Mouse (Mus musculus): ENCODE measurements around the gene Ptges2. TPM values are rescaled to one million over a fixed set of nuclear protein-coding genes. Genes with fewer than 3 reads are reported as not detected.

Ptges2 gene
- polyA plus RNA-seq, 2 experiments: 11.4 to 11.6 TPM

- no peak for TF ChIP-seq EP300 (IDR thresholded peaks at IDR 0.05; ENCODE audit: low read depth)
- no peak for TF ChIP-seq CTCF (IDR thresholded peaks at IDR 0.05; ENCODE audit: low read depth)
- no peaks in the 10 kb centered on the region for H3K36me3 ChIP-seq (replicated peaks; ENCODE audit: control insufficient read depth, insufficient read depth, low read depth)
- no peak for DNase-seq (ENCODE audit: low read depth in 3 of 3, low spot score in 3 of 3)
- WGBS (ENCODE audit: insufficient replicate concordance): 12% methylated on average over 2 of the region's 2 CpGs
- no peak overlapping the region for H3K4me3 ChIP-seq (ENCODE audit: insufficient read depth in 1 of 2, low read depth in 2 of 2, low read length in 2 of 2)
- H3K4me1 ChIP-seq (replicated peaks; ENCODE audit: control insufficient read depth in 2 of 2, insufficient read depth in 2 of 2, low read length in 1 of 2): peaks cover 0 to 20% of the 10 kb centered on the region in 2 experiments; a peak in 3 of 4 replicates
- H3K27ac ChIP-seq: no peak overlapping the region
- no peaks in the 10 kb centered on the region for H3K27me3 ChIP-seq (ENCODE audit: control insufficient read depth, insufficient read depth, low read length)
- no peak overlapping the region for H3K4me2 ChIP-seq (ENCODE audit: low read depth)
- no peak for ATAC-seq (ENCODE audit: insufficient read depth)
- no peaks in the 10 kb centered on the region for H3K9me3 ChIP-seq (ENCODE audit: control insufficient read depth, low read length)
- no peak overlapping the region for H3K9ac ChIP-seq (replicated peaks)
Observed at GRCm38 (mm10) chr2:32437612-32438166, 42.0 kb downstream of the Ptges2 start.

GRCm38 (mm10) chr2:32438733-32439132 is 43.0 kb downstream of the Ptges2 start:
- Histone ChIP-seq H3K27me3 (ENCODE audit: control insufficient read depth, insufficient read depth, low read length) (no peaks in the 10 kb centered on the region), H3K4me3 (ENCODE audit: insufficient read depth in 1 of 2, low read depth in 2 of 2, low read length in 2 of 2) (no peak overlapping the region), H3K4me1 (replicated peaks; ENCODE audit: control insufficient read depth in 2 of 2, insufficient read depth in 2 of 2, low read length in 1 of 2) (peaks cover 0 to 27% of the 10 kb centered on the region in 2 experiments), H3K9me3 (ENCODE audit: control insufficient read depth, low read length) (no peaks in the 10 kb centered on the region), H3K9ac (replicated peaks) (no peak overlapping the region), H3K36me3 (replicated peaks; ENCODE audit: control insufficient read depth, insufficient read depth, low read depth) (no peaks in the 10 kb centered on the region), H3K4me2 (ENCODE audit: low read depth) (no peak overlapping the region), H3K27ac (no peak overlapping the region)
- TF ChIP-seq CTCF (IDR thresholded peaks at IDR 0.05; ENCODE audit: low read depth) (no peak), EP300 (IDR thresholded peaks at IDR 0.05; ENCODE audit: low read depth) (no peak)
- 70% methylated on average over 3 of the region's 3 CpGs for WGBS (ENCODE audit: insufficient replicate concordance)
- DNase-seq (ENCODE audit: low read depth in 3 of 3, low spot score in 3 of 3): no peak
- no peak for ATAC-seq (ENCODE audit: insufficient read depth)

- DNase-seq (ENCODE audit: low read depth in 3 of 3, low spot score in 3 of 3) (no peak), ATAC-seq (ENCODE audit: insufficient read depth) (no peak)
- Histone ChIP-seq H3K9ac (replicated peaks) (no peak overlapping the region), H3K36me3 (replicated peaks; ENCODE audit: control insufficient read depth, insufficient read depth, low read depth) (no peaks in the 10 kb centered on the region), H3K4me3 (ENCODE audit: insufficient read depth in 1 of 2, low read depth in 2 of 2, low read length in 2 of 2) (no peak overlapping the region), H3K4me2 (ENCODE audit: low read depth) (no peak overlapping the region), H3K4me1 (replicated peaks; ENCODE audit: control insufficient read depth in 2 of 2, insufficient read depth in 2 of 2, low read length in 1 of 2) (peaks cover 0 to 30% of the 10 kb centered on the region in 2 experiments), H3K27ac (no peak overlapping the region), H3K9me3 (ENCODE audit: control insufficient read depth, low read length) (no peaks in the 10 kb centered on the region), H3K27me3 (ENCODE audit: control insufficient read depth, insufficient read depth, low read length) (no peaks in the 10 kb centered on the region)
- 60% methylated on average over 6 of the region's 6 CpGs for WGBS (ENCODE audit: insufficient replicate concordance)
- TF ChIP-seq EP300 (IDR thresholded peaks at IDR 0.05; ENCODE audit: low read depth) (no peak), CTCF (IDR thresholded peaks at IDR 0.05; ENCODE audit: low read depth) (no peak)
Observed at GRCm38 (mm10) chr2:32439177-32439576, 43.5 kb downstream of the Ptges2 start.

GRCm38 (mm10) chr2:32440164-32440563 is 44.5 kb downstream of the Ptges2 start:
- Histone ChIP-seq H3K4me2 (ENCODE audit: low read depth) (no peak overlapping the region), H3K9me3 (ENCODE audit: control insufficient read depth, low read length) (no peaks in the 10 kb centered on the region), H3K4me1 (replicated peaks; ENCODE audit: control insufficient read depth in 2 of 2, insufficient read depth in 2 of 2, low read length in 1 of 2) (peaks cover 0 to 30% of the 10 kb centered on the region in 2 experiments), H3K27ac (no peak overlapping the region), H3K27me3 (ENCODE audit: control insufficient read depth, insufficient read depth, low read length) (no peaks in the 10 kb centered on the region), H3K36me3 (replicated peaks; ENCODE audit: control insufficient read depth, insufficient read depth, low read depth) (no peaks in the 10 kb centered on the region; the same call in 1 of the 2 replicates), H3K4me3 (ENCODE audit: insufficient read depth in 1 of 2, low read depth in 2 of 2, low read length in 2 of 2) (no peak overlapping the region), H3K9ac (replicated peaks) (no peak overlapping the region)
- ATAC-seq (ENCODE audit: insufficient read depth): no peak
- WGBS (ENCODE audit: insufficient replicate concordance): 58% methylated on average over 2 of the region's 2 CpGs
- TF ChIP-seq EP300 (IDR thresholded peaks at IDR 0.05; ENCODE audit: low read depth) (no peak), CTCF (IDR thresholded peaks at IDR 0.05; ENCODE audit: low read depth) (no peak)
- no peak for DNase-seq (ENCODE audit: low read depth in 3 of 3, low spot score in 3 of 3)

- H3K4me3 ChIP-seq (ENCODE audit: insufficient read depth in 1 of 2, low read depth in 2 of 2, low read length in 2 of 2): no peak overlapping the region
- H3K9ac ChIP-seq (replicated peaks): no peak overlapping the region
- TF ChIP-seq CTCF (IDR thresholded peaks at IDR 0.05; ENCODE audit: low read depth) (no peak), EP300 (IDR thresholded peaks at IDR 0.05; ENCODE audit: low read depth) (no peak)
- no peak overlapping the region for H3K4me2 ChIP-seq (ENCODE audit: low read depth)
- no peaks in the 10 kb centered on the region; the same call in 1 of the 2 replicates for H3K36me3 ChIP-seq (replicated peaks; ENCODE audit: control insufficient read depth, insufficient read depth, low read depth)
- no peak for DNase-seq (ENCODE audit: low read depth in 3 of 3, low spot score in 3 of 3)
- H3K4me1 ChIP-seq (replicated peaks; ENCODE audit: control insufficient read depth in 2 of 2, insufficient read depth in 2 of 2, low read length in 1 of 2): peaks cover 0 to 30% of the 10 kb centered on the region in 2 experiments
- no peak overlapping the region for H3K27ac ChIP-seq
- 67% methylated on average over 1 of the region's 1 CpGs for WGBS (ENCODE audit: insufficient replicate concordance)
- H3K27me3 ChIP-seq (ENCODE audit: control insufficient read depth, insufficient read depth, low read length): no peaks in the 10 kb centered on the region
- H3K9me3 ChIP-seq (ENCODE audit: control insufficient read depth, low read length): no peaks in the 10 kb centered on the region
- no peak for ATAC-seq (ENCODE audit: insufficient read depth)
Observed at GRCm38 (mm10) chr2:32440632-32441031, 44.9 kb downstream of the Ptges2 start.
